Mouse (Mus musculus) hindbrain, embryonic 15.5 days (tissue): ENCODE measurements at regions not wholly inside any gene's neighbourhood (a gene's known extent, or its start where the extent isn't known, plus 50 kb on each side); places are given as distances from the start of the nearest gene placed in this dataset.
"Not testable (repeated sequence)": the region's sequence is repeated elsewhere in the genome, so short reads cannot be mapped to it uniquely, and the experiment has no call there.

ENCODE experiments used
- ATAC-seq: fragments of 200-750 bp; cut with Nextera tagmentation; 2 replicates; pipeline ENCODE4 v1.8.0; 2017; ENCODE audit warnings: low read depth, moderate number of reproducible peaks, moderate TSS enrichment; ENCODE audit not compliant: low FRiP score
- H3K27ac ChIP-seq: fragments of 300-500 bp; sonication (generic); replicated peaks from 2 replicates; pipeline ENCODE4 v1.5.1; 2015; ENCODE audit warnings: mild to moderate bottlenecking, inconsistent platforms
- H3K27me3 ChIP-seq: fragments of 300-500 bp; sonication (generic); 2 replicates; pipeline ENCODE4 v1.6.1; 2015; ENCODE audit warnings: control low read depth, inconsistent platforms
- H3K36me3 ChIP-seq: fragments of 300-500 bp; sonication (generic); 2 replicates; pipeline ENCODE4 v1.6.1; 2015; ENCODE audit warnings: control low read depth, inconsistent platforms
- H3K4me1 ChIP-seq: fragments of 300-500 bp; sonication (generic); replicated peaks from 2 replicates; pipeline ENCODE4 v1.6.1; 2015; ENCODE audit warnings: control low read depth, inconsistent platforms
- H3K4me2 ChIP-seq: fragments of 300-500 bp; sonication (generic); 2 replicates; pipeline ENCODE4 v1.6.1; 2015; ENCODE audit warnings: moderate library complexity, mild to moderate bottlenecking, inconsistent platforms
- H3K4me3 ChIP-seq: fragments of 300-500 bp; sonication (generic); 2 replicates; pipeline ENCODE4 v1.5.1; 2015; ENCODE audit warnings: mild to moderate bottlenecking, inconsistent platforms
- H3K9ac ChIP-seq: fragments of 300-500 bp; sonication (generic); 2 replicates; pipeline ENCODE4 v1.6.1; 2015; ENCODE audit warnings: inconsistent platforms
- H3K9me3 ChIP-seq: fragments of 300-500 bp; sonication (generic); 2 replicates; pipeline ENCODE4 v1.6.1; 2016; ENCODE audit warnings: control low read depth, inconsistent platforms
- WGBS: fragments of 180-500 bp; shearing (Covaris S2); methylation state at CpG from one replicate; pipeline ENCODE4 v1.1.7; 2015; 5-methylcytosine and 5-hydroxymethylcytosine counted together

DNA sequence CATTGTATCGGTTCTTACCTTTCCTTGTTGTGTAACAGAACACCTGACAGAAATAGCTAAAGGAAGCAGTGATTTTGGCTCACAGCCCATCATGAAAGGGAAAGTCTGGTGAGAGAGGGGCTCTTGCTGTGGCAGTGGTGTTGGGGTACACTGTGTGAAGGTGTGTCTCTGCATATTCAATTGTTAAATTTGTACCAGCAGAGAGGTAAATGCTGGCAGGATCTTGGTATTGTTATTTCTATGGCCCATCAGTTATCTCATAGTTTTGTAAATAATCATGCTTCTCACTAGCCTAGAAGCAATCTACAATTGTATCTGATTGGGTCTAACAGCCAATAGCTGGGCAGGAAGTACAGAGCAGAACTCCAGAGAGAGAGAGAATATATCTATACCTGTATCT is 95.7 kb downstream of the Mfap3l start:
- H3K36me3 ChIP-seq, result no peaks in the 10 kb centered on the region
- H3K9me3 ChIP-seq, result no peaks in the 10 kb centered on the region
- no peak overlapping the region for H3K4me2 ChIP-seq
- 94% methylated on average over 1 of the region's 1 CpGs for WGBS
- no peak overlapping the region for H3K27ac ChIP-seq
- H3K27me3 ChIP-seq, result no peaks in the 10 kb centered on the region
- no peaks in the 10 kb centered on the region for H3K4me1 ChIP-seq
- ATAC-seq, result no peak
- no peak overlapping the region for H3K9ac ChIP-seq
- H3K4me3 ChIP-seq, result no peak overlapping the region

DNA sequence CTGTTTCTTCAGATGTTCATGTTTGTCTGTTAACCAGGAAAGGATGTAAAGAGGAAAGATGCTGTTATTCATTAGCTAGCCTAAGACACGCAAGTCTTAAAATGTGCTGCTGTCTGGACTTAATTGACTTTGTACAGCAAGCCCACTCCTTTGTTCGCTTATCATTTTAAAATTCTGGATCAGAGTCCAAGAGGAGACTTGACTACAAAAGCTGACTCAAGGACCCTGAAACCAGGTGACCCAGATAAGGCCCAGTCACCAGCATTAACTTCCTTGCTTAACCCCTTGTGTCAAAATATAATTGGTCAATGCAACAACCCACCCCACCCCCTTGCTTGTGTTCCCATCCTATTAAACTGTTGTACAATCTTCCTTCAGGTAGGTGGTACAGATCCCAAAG is 99.9 kb downstream of the Mfap3l start:
- H3K4me3 ChIP-seq, result no peak overlapping the region
- no peaks in the 10 kb centered on the region for H3K36me3 ChIP-seq
- 88% methylated on average over 2 of the region's 2 CpGs for WGBS
- H3K27ac ChIP-seq, result no peak overlapping the region
- ATAC-seq, result no peak
- no peak overlapping the region for H3K9ac ChIP-seq
- no peaks in the 10 kb centered on the region for H3K9me3 ChIP-seq
- H3K27me3 ChIP-seq, result no peaks in the 10 kb centered on the region
- H3K4me2 ChIP-seq, result no peak overlapping the region
- no peaks in the 10 kb centered on the region for H3K4me1 ChIP-seq

- Histone ChIP-seq H3K4me1 (no peaks in the 10 kb centered on the region), H3K27ac (no peak overlapping the region), H3K9ac (no peak overlapping the region), H3K36me3 (no peaks in the 10 kb centered on the region), H3K4me2 (no peak overlapping the region), H3K9me3 (no peaks in the 10 kb centered on the region), H3K4me3 (no peak overlapping the region), H3K27me3 (no peaks in the 10 kb centered on the region)
- 69% methylated on average over 3 of the region's 3 CpGs for WGBS
- ATAC-seq, result no peak
Measured at GRCm38 (mm10) chr8:60735961-60736360, 103.3 kb downstream of the Mfap3l start.

- H3K36me3 ChIP-seq, result no peaks in the 10 kb centered on the region
- no peak overlapping the region for H3K27ac ChIP-seq
- no peak overlapping the region for H3K4me2 ChIP-seq
- H3K9me3 ChIP-seq, result no peaks in the 10 kb centered on the region
- no peak overlapping the region for H3K4me3 ChIP-seq
- 78% methylated on average over 9 of the region's 9 CpGs for WGBS
- no peaks in the 10 kb centered on the region for H3K4me1 ChIP-seq
- H3K9ac ChIP-seq, result no peak overlapping the region
- H3K27me3 ChIP-seq, result no peaks in the 10 kb centered on the region
- ATAC-seq, result no peak
Measured at GRCm38 (mm10) chr8:60736401-60736800, 103.8 kb downstream of the Mfap3l start.

- no peak for ATAC-seq
- 73% methylated on average over 2 of the region's 2 CpGs for WGBS
Measured at GRCm38 (mm10) chr8:60736913-60737312, 104.3 kb downstream of the Mfap3l start.

GRCm38 (mm10) chr8:60737616-60738015 is 105.0 kb downstream of the Mfap3l start:
- Histone ChIP-seq H3K4me2 (no peak overlapping the region), H3K9me3 (no peaks in the 10 kb centered on the region), H3K27me3 (no peaks in the 10 kb centered on the region), H3K4me3 (no peak overlapping the region), H3K36me3 (no peaks in the 10 kb centered on the region), H3K9ac (no peak overlapping the region), H3K4me1 (no peaks in the 10 kb centered on the region), H3K27ac (no peak overlapping the region)
- no peak for ATAC-seq
- 94% methylated on average over 1 of the region's 1 CpGs for WGBS

More at GRCm38 (mm10) chr8:60736913-60737312, 104.3 kb downstream of the Mfap3l start:
- H3K27ac ChIP-seq, result no peak overlapping the region
- H3K36me3 ChIP-seq, result no peaks in the 10 kb centered on the region
- no peaks in the 10 kb centered on the region for H3K27me3 ChIP-seq
- no peak overlapping the region for H3K4me2 ChIP-seq
- no peak overlapping the region for H3K4me3 ChIP-seq
- H3K9ac ChIP-seq, result no peak overlapping the region
- H3K4me1 ChIP-seq, result no peaks in the 10 kb centered on the region
- no peaks in the 10 kb centered on the region for H3K9me3 ChIP-seq

DNA sequence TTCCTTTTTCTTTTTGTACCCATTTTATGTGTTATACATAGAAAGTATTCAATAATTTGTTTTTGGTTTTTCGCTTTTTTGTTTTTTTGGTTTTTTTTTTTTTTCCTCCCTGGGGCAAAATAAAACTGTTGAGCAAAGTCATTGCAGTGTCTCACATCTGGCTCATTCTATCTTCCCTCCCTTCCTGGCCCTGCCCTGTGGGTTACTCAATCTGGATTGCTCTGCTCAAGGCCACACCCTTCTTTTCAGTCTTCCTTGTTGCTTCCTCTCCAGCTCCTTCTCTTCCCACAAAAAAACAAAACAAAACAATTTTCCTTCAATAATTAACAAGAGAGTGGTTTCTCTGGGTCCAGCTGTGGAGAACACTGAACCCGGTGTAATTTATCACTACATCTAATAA is 113.2 kb downstream of the Mfap3l start:
- no peak for ATAC-seq
- Histone ChIP-seq H3K9ac (no peak overlapping the region), H3K4me2 (no peak overlapping the region), H3K36me3 (no peaks in the 10 kb centered on the region), H3K4me3 (no peak overlapping the region), H3K4me1 (no peaks in the 10 kb centered on the region), H3K27me3 (no peaks in the 10 kb centered on the region), H3K27ac (no peak overlapping the region), H3K9me3 (no peaks in the 10 kb centered on the region)
- WGBS, result 89% methylated on average over 2 of the region's 2 CpGs

GRCm38 (mm10) chr8:60746486-60746885 is 113.9 kb downstream of the Mfap3l start:
- Histone ChIP-seq H3K9ac (no peak overlapping the region), H3K27me3 (no peaks in the 10 kb centered on the region), H3K4me2 (no peak overlapping the region), H3K4me3 (no peak overlapping the region), H3K27ac (no peak overlapping the region), H3K4me1 (no peaks in the 10 kb centered on the region), H3K36me3 (no peaks in the 10 kb centered on the region), H3K9me3 (no peaks in the 10 kb centered on the region)
- no peak for ATAC-seq
- WGBS, result 66% methylated on average over 3 of the region's 3 CpGs

DNA sequence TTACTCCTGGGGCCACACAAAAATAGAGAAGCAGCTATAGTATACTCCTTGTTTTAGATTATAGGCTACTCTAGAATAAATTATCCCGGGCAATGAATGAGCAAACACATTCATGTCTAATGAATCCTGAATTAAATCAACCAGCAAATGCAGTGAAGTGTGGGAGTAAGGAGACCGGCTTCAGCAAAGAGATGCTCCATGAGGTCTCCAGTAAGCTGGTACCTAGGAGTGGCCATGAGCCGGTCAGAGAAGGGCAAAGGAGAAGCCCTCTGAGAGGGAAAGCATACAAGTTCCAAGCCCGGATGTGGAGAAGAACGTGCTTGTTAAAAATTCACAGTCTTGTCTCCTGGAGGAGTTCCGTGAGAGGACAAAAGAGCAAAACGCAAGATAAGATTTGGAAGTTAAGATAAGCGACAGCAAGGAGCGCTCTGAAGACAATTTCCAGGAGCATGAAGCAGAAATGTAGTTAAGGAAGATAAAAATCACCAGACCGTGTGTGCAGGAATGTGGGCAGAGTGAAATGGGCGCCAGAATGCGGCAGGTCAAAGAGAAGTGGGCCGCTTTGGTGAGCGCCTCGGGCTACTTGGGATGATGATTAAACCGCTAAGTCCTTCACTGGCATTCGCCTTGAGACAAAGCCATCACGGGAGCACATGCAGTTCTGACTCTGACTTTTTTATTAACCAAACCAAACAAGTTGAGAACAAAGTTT is 123.2 kb downstream of the Mfap3l start:
- ATAC-seq, result no peak
- Histone ChIP-seq H3K4me3 (no peak overlapping the region), H3K9ac (no peak overlapping the region), H3K27me3 (no peaks in the 10 kb centered on the region), H3K4me1 (no peaks in the 10 kb centered on the region), H3K36me3 (no peaks in the 10 kb centered on the region), H3K27ac (no peak overlapping the region), H3K4me2 (no peak overlapping the region), H3K9me3 (no peaks in the 10 kb centered on the region)
- WGBS, result 82% methylated on average over 18 of the region's 18 CpGs

- no peak overlapping the region for H3K27ac ChIP-seq
- WGBS, result 91% methylated on average over 7 of the region's 7 CpGs
- H3K4me3 ChIP-seq, result no peak overlapping the region
- no peak overlapping the region for H3K9ac ChIP-seq
- H3K4me2 ChIP-seq, result no peak overlapping the region
- ATAC-seq, result no peak
- H3K9me3 ChIP-seq, result no peaks in the 10 kb centered on the region
- H3K36me3 ChIP-seq, result no peaks in the 10 kb centered on the region
- no peaks in the 10 kb centered on the region for H3K27me3 ChIP-seq
- H3K4me1 ChIP-seq, result no peaks in the 10 kb centered on the region
Measured at GRCm38 (mm10) chr8:60763959-60764358, 126.3 kb upstream of the Hpf1 start.

DNA sequence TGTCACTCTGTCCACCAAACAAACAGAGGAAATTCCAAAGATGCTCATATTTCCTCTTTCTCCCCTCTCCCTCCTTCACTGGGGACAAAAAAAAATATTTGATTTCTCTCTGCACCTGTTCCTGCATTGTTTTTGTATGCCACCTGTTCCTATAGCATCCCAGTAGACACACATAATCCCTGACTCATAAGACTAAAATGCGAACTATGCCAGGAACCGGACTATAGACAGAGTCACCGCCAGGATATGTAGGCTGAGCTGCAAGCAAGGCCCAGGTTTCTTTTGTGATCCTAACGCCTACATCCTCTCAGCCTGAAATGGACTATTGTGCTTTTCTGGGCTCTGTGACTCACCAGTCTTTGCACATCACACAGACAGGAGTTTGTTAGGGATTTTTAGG is 116.9 kb upstream of the Hpf1 start:
- Histone ChIP-seq H3K9ac (no peak overlapping the region), H3K27me3 (no peaks in the 10 kb centered on the region), H3K27ac (no peak overlapping the region), H3K4me1 (no peaks in the 10 kb centered on the region), H3K4me3 (no peak overlapping the region), H3K36me3 (no peaks in the 10 kb centered on the region), H3K4me2 (no peak overlapping the region), H3K9me3 (no peaks in the 10 kb centered on the region)
- ATAC-seq, result no peak
- 67% methylated on average over 4 of the region's 4 CpGs for WGBS

GRCm38 (mm10) chr8:60776251-60776650 is 114.0 kb upstream of the Hpf1 start:
- 58% methylated on average over 2 of the region's 2 CpGs for WGBS
- H3K36me3 ChIP-seq, H3K4me1 ChIP-seq: not testable (repeated sequence)

DNA sequence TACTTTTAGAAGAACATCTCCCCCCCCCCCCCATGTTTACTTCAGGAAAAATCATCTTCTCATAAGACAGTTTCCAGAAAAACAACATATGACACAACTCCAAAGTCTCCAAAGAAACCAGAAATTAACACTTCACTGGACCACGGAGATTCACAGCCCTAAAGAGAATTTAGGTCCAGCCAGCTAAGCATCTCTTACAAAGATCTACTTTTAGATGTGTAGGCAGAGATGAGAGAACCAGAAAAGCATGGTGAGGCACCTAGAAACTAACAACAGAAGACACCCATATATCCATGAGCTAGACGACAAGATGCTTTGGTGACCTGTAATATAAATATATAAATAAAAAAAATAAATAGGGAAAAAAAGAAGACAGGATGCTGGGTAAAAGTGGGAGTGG is 105.2 kb upstream of the Hpf1 start:
- no peak overlapping the region for H3K4me3 ChIP-seq
- no peaks in the 10 kb centered on the region for H3K9me3 ChIP-seq
- no peak overlapping the region for H3K9ac ChIP-seq
- no peak overlapping the region for H3K4me2 ChIP-seq
- no peaks in the 10 kb centered on the region for H3K27me3 ChIP-seq
- H3K36me3 ChIP-seq, result no peaks in the 10 kb centered on the region
- H3K4me1 ChIP-seq, result no peaks in the 10 kb centered on the region
- ATAC-seq, result no peak
- H3K27ac ChIP-seq, result no peak overlapping the region
- 88% methylated on average over 2 of the region's 2 CpGs for WGBS

More at GRCm38 (mm10) chr8:60776251-60776650, 114.0 kb upstream of the Hpf1 start:
- H3K4me2 ChIP-seq, H3K27ac ChIP-seq, H3K27me3 ChIP-seq, H3K4me3 ChIP-seq, ATAC-seq, H3K9ac ChIP-seq, H3K9me3 ChIP-seq: not testable (repeated sequence)
